Mouse (Mus musculus) bone marrow macrophage, adult 2 months (primary cell): ENCODE data around the gene En2.

ENCODE experiments used
- CTCF ChIP-seq: IDR thresholded peaks from 2 replicates; pipeline ENCODE4 v1.5.1; 2012; ENCODE audit warnings: low read depth, mild to moderate bottlenecking, low read length, moderate library complexity
- POLR2A ChIP-seq: IDR thresholded peaks from 2 replicates; pipeline ENCODE4 v1.6.1; 2012; ENCODE audit warnings: mild to moderate bottlenecking, low read depth, low read length, borderline replicate concordance

DNA sequence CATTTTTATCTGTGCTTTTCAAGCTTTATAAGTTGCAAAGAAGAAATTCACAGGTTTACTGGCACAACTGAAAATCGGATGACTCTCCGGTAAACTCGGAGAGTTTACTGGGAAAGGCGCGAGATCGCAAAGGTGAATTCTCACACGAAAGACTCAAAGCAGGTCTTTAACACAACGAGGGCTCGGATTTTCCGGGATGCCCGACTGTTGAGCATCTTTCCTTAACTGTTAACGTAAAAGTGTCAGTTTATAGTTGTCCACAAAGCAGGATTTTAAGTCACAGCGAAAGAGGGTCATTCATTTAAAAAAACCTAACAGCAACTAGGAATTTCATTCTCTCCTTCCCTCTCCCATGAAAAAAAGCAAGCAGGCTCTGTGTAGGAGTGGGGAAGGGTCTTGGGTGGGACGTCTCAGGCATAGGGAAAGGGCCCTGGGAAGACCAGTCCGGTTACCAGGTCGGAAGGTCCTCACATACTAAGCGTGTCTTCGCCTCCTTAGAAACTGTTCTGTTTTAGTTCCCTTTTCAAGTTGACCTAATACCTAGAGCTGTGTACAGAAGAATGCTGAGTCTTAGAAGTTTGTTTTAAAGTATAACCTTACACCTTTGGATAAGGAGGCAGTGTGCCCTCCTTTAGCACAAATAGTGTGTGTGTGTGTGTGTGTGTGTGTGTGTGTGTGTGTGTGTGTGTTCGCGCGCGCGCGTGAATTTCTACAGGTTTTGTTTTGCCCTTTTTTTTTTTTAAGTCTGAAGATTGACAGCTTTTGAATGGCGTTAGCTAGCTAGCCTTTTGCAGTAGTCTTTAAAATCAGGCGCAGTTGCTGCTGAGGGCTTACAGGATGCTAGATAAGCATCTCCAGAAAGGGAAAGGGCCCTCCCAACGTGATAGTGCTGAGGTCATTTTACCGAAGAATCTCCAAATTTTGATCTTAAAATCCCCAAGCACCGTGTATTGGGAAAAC lies 45.4 kb downstream of the En2 start:
- TF ChIP-seq CTCF (no peak), POLR2A (no peak)
